Mouse (Mus musculus) MN1 (cell line): Measurements from ENCODE around the gene Srgap2.
A peak's percentile ranks its signal among the peaks of the same experiment; 100 is the strongest.

Experiments
- DNase-seq: peaks from one replicate; pipeline ENCODE4 v3.0.0-alpha.2; 2016; ENCODE audit warnings: low spot score

Srgap2 gene

DNA sequence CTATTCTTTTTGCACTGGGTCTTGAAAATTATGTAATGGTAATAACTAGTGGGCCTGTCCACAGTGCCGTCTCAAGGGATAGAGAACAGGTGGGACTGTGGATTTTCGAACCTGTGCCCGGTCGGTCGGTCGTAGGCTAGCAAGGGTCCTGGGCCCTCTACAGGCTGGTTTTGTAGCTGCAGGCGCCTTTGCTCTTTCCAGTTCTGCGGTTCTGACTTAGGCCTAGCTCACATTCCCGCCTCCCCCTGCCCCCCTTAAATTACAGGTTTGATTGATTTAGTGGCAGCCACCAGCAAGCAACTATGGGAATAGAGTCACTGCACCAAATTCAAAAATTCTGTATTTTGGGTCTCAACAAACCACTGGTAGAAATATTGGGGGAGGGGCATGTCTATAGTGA, 281.2 kb downstream of the Srgap2 start:
- DNase-seq = peak; percentile 32

DNA sequence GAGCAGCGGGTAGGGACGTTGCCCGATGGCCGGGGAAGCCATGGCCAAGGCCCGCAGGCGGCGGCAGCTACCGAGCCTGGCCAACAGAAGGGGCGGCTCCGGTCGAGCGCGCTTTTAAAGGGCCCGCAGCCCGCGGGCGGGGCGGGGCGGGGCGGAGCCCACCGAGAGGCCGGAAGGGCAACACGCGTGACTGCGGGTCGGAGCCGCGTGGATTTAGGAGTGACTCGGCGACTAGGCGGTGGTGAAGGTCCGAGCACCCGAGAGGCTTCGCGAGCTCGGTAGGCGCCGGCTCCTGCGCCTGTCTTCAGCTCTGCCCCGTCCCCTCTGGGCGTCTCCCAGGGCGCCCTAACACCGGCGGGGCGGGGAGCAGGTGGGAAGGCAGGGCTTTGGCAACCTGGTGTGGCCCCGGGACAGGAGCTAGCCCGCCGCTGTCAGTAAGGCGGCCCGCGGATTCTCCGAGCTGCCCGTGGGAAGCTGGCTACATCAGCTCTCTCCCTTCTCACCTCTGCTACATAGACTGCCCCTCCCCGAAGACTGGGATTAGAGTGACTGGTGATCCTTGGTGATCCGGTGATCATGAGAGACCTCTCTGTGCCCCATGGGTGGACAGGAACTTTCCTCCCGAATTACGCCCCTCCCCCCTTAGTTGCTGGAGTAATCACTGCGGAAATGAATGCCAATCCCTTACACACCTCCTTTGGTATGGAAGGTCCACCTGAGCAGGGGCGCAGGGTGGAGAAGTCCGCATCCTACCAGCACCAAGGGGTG, 281.9 kb downstream of the Srgap2 start, which contains the start of gene Rassf5:
TSS of gene Rassf5 (minus strand) at position 170 of the 768 bp plus-strand sequence.
- DNase-seq = peak; percentile 34

- DNase-seq = no peak
These were observed 282.5 kb downstream of the Srgap2 start for GRCm38 (mm10) chr1:131244536-131245088.

- no peak for DNase-seq
These were observed 284.2 kb downstream of the Srgap2 start for GRCm38 (mm10) chr1:131242956-131243355.

- no peak for DNase-seq
These were observed 287.5 kb downstream of the Srgap2 start for GRCm38 (mm10) chr1:131239576-131240193.

DNA sequence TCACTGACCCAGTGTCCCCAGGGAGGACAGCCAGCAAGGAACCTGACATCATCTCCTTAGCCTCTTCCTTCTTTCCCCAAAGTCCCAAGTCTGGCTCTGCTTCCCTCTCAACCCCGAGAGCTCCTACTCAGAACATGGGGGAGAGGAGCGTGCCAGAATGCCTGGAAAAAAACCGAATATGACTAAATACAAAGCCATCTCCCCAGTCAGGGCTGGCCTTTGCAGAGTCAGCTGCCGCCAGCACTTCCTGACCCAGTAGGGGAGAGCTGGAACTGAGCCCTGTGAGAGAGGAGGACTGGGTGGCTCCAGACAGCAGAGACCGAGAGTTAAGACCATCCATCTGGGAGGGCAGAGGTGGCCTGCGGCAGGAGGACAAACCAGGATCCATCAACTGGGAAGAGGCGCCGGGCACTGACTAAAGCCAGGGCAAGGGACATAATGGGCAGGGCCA, 288.2 kb downstream of the Srgap2 start:
- DNase-seq = no peak

DNA sequence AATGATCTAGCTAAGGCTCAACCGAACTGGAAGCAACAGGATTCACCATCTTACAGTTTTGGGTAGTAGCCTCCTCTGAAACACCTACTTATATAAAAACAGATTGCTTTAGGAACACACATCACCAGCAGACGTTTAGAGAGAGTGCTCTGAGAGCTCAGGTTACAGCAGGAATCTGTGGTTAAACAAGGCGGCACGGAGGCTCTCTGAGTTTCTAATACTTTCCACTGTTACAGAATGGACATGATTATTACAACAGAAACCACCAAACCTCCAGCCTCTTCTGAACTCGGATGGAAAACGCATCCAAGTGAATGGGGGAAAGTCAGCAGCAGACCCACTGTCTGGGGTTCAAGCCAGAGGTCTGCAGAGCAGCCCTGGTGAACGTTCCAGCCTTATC, 291.1 kb downstream of the Srgap2 start:
- no peak for DNase-seq
